Mouse (Mus musculus) intestine, embryonic 15.5 days (tissue): Measurements from ENCODE around the gene Ces3a. TPM values are rescaled to one million over a fixed set of nuclear protein-coding genes. Genes with fewer than 3 reads are reported as not detected.
"Not testable (repeated sequence)": the region's sequence is repeated elsewhere in the genome, so short reads cannot be mapped to it uniquely, and the experiment has no call there.

Experiments
- ATAC-seq: fragments of 200-750 bp; cut with Nextera tagmentation; 2 replicates; pipeline ENCODE4 v1.8.0; 2017; ENCODE audit warnings: moderate TSS enrichment, moderate library complexity
- H3K27ac ChIP-seq: fragments of 300-500 bp; sonication (generic); 2 replicates; pipeline ENCODE4 v1.5.1; 2015; ENCODE audit warnings: mild to moderate bottlenecking, inconsistent platforms
- H3K27me3 ChIP-seq: fragments of 300-500 bp; sonication (generic); replicated peaks from 2 replicates; pipeline ENCODE4 v1.6.1; 2015; ENCODE audit warnings: inconsistent platforms
- H3K36me3 ChIP-seq: fragments of 300-500 bp; sonication (generic); 2 replicates; pipeline ENCODE4 v1.6.1; 2015; ENCODE audit warnings: inconsistent platforms
- H3K4me1 ChIP-seq: fragments of 300-500 bp; sonication (generic); replicated peaks from 2 replicates; pipeline ENCODE4 v1.6.1; 2015; ENCODE audit warnings: inconsistent platforms
- H3K4me2 ChIP-seq: fragments of 300-500 bp; sonication (generic); replicated peaks from 2 replicates; pipeline ENCODE4 v1.6.1; 2015; ENCODE audit warnings: mild to moderate bottlenecking, inconsistent platforms
- H3K4me3 ChIP-seq: fragments of 300-500 bp; sonication (generic); replicated peaks from 2 replicates; pipeline ENCODE4 v1.5.1; 2015; ENCODE audit warnings: inconsistent platforms
- H3K9ac ChIP-seq: fragments of 300-500 bp; sonication (generic); 2 replicates; pipeline ENCODE4 v1.6.1; 2015; ENCODE audit warnings: inconsistent platforms
- H3K9me3 ChIP-seq: fragments of 300-500 bp; sonication (generic); 2 replicates; pipeline ENCODE4 v1.6.1; 2016; ENCODE audit warnings: inconsistent platforms
- WGBS: fragments of 180-500 bp; shearing (Covaris S2); methylation state at CpG from one replicate; pipeline ENCODE4 v1.1.7; 2015; 5-methylcytosine and 5-hydroxymethylcytosine counted together
- polyA plus RNA-seq: library from polyadenylated mRNA; unstranded; fragments of >200 nt; fragmentation: Nextera tagmentation; extraction: Ambion mirVana; gene quantifications from 2 replicates; pipeline ENCODE4 v1.2.1, GENCODE M21; 2015

Gene Ces3a
- polyA plus RNA-seq, 1 experiment from 2014 or later, result not detected

- no peaks in the 10 kb centered on the region for H3K27me3 ChIP-seq
Measured at GRCm38 (mm10) chr8:105066761-105067160, 18.4 kb downstream of the Ces3a start.

GRCm38 (mm10) chr8:105067905-105068304 lies 19.5 kb downstream of the Ces3a start:
- H3K27ac ChIP-seq, H3K27me3 ChIP-seq, H3K4me3 ChIP-seq, H3K4me1 ChIP-seq, H3K9ac ChIP-seq, H3K4me2 ChIP-seq, ATAC-seq, H3K36me3 ChIP-seq, H3K9me3 ChIP-seq: not testable (repeated sequence)
- WGBS, result 58% methylated on average over 7 of the region's 7 CpGs

More at GRCm38 (mm10) chr8:105066761-105067160, 18.4 kb downstream of the Ces3a start:
- H3K4me3 ChIP-seq, result no peak overlapping the region
- no peaks in the 10 kb centered on the region for H3K36me3 ChIP-seq
- H3K4me2 ChIP-seq, result no peak overlapping the region
- H3K4me1 ChIP-seq, result no peaks in the 10 kb centered on the region
- H3K27ac ChIP-seq, result no peak overlapping the region
- H3K9ac ChIP-seq, result no peak overlapping the region
- ATAC-seq, result no peak
- WGBS, result 8% methylated on average over 1 of the region's 1 CpGs
- no peaks in the 10 kb centered on the region for H3K9me3 ChIP-seq

GRCm38 (mm10) chr8:105068971-105069370 lies 20.6 kb downstream of the Ces3a start:
- Histone ChIP-seq H3K27ac (no peak overlapping the region), H3K4me1 (no peaks in the 10 kb centered on the region), H3K9ac (no peak overlapping the region), H3K27me3 (no peaks in the 10 kb centered on the region), H3K36me3 (no peaks in the 10 kb centered on the region), H3K4me3 (no peak overlapping the region), H3K4me2 (no peak overlapping the region), H3K9me3 (no peaks in the 10 kb centered on the region)
- ATAC-seq, result no peak

- ATAC-seq, result no peak
- Histone ChIP-seq H3K27ac (no peak overlapping the region), H3K9me3 (no peaks in the 10 kb centered on the region), H3K36me3 (no peaks in the 10 kb centered on the region), H3K4me3 (no peak overlapping the region), H3K27me3 (no peaks in the 10 kb centered on the region), H3K4me1 (no peaks in the 10 kb centered on the region), H3K9ac (no peak overlapping the region), H3K4me2 (no peak overlapping the region)
- 93% methylated on average over 4 of the region's 4 CpGs for WGBS
Measured at GRCm38 (mm10) chr8:105076601-105077000, 28.2 kb downstream of the Ces3a start.

- Histone ChIP-seq H3K4me1 (no peaks in the 10 kb centered on the region), H3K36me3 (no peaks in the 10 kb centered on the region), H3K4me3 (no peak overlapping the region), H3K9ac (no peak overlapping the region), H3K9me3 (no peaks in the 10 kb centered on the region), H3K27me3 (no peaks in the 10 kb centered on the region), H3K4me2 (no peak overlapping the region), H3K27ac (no peak overlapping the region)
- 75% methylated on average over 6 of the region's 6 CpGs for WGBS
- no peak for ATAC-seq
Measured at GRCm38 (mm10) chr8:105077071-105077470, 28.7 kb downstream of the Ces3a start.

- H3K9ac ChIP-seq, result no peak overlapping the region
- no peaks in the 10 kb centered on the region for H3K27me3 ChIP-seq
- H3K36me3 ChIP-seq, result no peaks in the 10 kb centered on the region
- no peak overlapping the region for H3K4me2 ChIP-seq
- no peak overlapping the region for H3K4me3 ChIP-seq
- H3K4me1 ChIP-seq, result no peaks in the 10 kb centered on the region
- no peak for ATAC-seq
- no peak overlapping the region for H3K27ac ChIP-seq
- no peaks in the 10 kb centered on the region for H3K9me3 ChIP-seq
- 65% methylated on average over 5 of the region's 5 CpGs for WGBS
Measured at GRCm38 (mm10) chr8:105078591-105078990, 30.2 kb downstream of the Ces3a start.

GRCm38 (mm10) chr8:105080814-105081336 lies 32.5 kb downstream of the Ces3a start:
- Histone ChIP-seq H3K9me3 (no peaks in the 10 kb centered on the region), H3K9ac (no peak overlapping the region), H3K27me3 (no peaks in the 10 kb centered on the region), H3K27ac (no peak overlapping the region), H3K36me3 (no peaks in the 10 kb centered on the region), H3K4me1 (no peaks in the 10 kb centered on the region), H3K4me3 (no peak overlapping the region), H3K4me2 (no peak overlapping the region)
- WGBS, result 48% methylated on average over 5 of the region's 5 CpGs
- peak; percentile 59 for ATAC-seq

GRCm38 (mm10) chr8:105083449-105084050 lies 35.1 kb downstream of the Ces3a start, which contains the start of gene Ces3b:
Gene Ces3b, plus strand, starts transcription at chr8:105083753.
- H3K36me3 ChIP-seq, result no peaks in the 10 kb centered on the region
- no peak within 1 kb of the TSS for H3K4me2 ChIP-seq
- H3K4me1 ChIP-seq, result no peaks in the 10 kb centered on the region
- H3K4me3 ChIP-seq, result no peak within 1 kb of the TSS
- H3K27me3 ChIP-seq, result no peaks in the 10 kb centered on the region
- H3K27ac ChIP-seq, result no peak within 1 kb of the TSS
- ATAC-seq, result no peak
- H3K9me3 ChIP-seq, result no peaks in the 10 kb centered on the region
- 54% methylated on average over 7 of the region's 7 CpGs for WGBS
- H3K9ac ChIP-seq, result no peak within 1 kb of the TSS

GRCm38 (mm10) chr8:105088166-105088565 lies 39.8 kb downstream of the Ces3a start:
- H3K9me3 ChIP-seq, H3K27ac ChIP-seq, H3K4me1 ChIP-seq, ATAC-seq, H3K4me2 ChIP-seq, H3K4me3 ChIP-seq, H3K36me3 ChIP-seq, H3K27me3 ChIP-seq, H3K9ac ChIP-seq: not testable (repeated sequence)
- 85% methylated on average over 5 of the region's 5 CpGs for WGBS

- no peak overlapping the region for H3K27ac ChIP-seq
- H3K4me1 ChIP-seq, result no peaks in the 10 kb centered on the region
- H3K36me3 ChIP-seq, result no peaks in the 10 kb centered on the region
- 73% methylated on average over 4 of the region's 4 CpGs for WGBS
- H3K4me3 ChIP-seq, result no peak overlapping the region
- no peaks in the 10 kb centered on the region for H3K9me3 ChIP-seq
- H3K27me3 ChIP-seq, result no peaks in the 10 kb centered on the region
- H3K9ac ChIP-seq, result no peak overlapping the region
- H3K4me2 ChIP-seq, result no peak overlapping the region
- no peak for ATAC-seq
Measured at GRCm38 (mm10) chr8:105088581-105088980, 40.2 kb downstream of the Ces3a start.

GRCm38 (mm10) chr8:105093992-105094391 lies 45.6 kb downstream of the Ces3a start:
- no peak overlapping the region for H3K4me3 ChIP-seq
- H3K36me3 ChIP-seq, result no peaks in the 10 kb centered on the region
- no peak overlapping the region for H3K4me2 ChIP-seq
- H3K27me3 ChIP-seq, result no peaks in the 10 kb centered on the region
- no peaks in the 10 kb centered on the region for H3K4me1 ChIP-seq
- no peak for ATAC-seq
- no peaks in the 10 kb centered on the region for H3K9me3 ChIP-seq
- H3K27ac ChIP-seq, result no peak overlapping the region
- no peak overlapping the region for H3K9ac ChIP-seq
- WGBS, result 73% methylated on average over 3 of the region's 3 CpGs

GRCm38 (mm10) chr8:105102101-105102785 lies 53.8 kb downstream of the Ces3a start:
- H3K4me2 ChIP-seq, H3K27ac ChIP-seq, ATAC-seq, H3K9me3 ChIP-seq, H3K4me3 ChIP-seq, H3K36me3 ChIP-seq, H3K9ac ChIP-seq, H3K27me3 ChIP-seq, H3K4me1 ChIP-seq: not testable (repeated sequence)
- WGBS, result 84% methylated on average over 4 of the region's 4 CpGs

- ATAC-seq, H3K27ac ChIP-seq, H3K4me2 ChIP-seq, H3K4me1 ChIP-seq, H3K9ac ChIP-seq, H3K27me3 ChIP-seq, H3K36me3 ChIP-seq, H3K4me3 ChIP-seq, H3K9me3 ChIP-seq: not testable (repeated sequence)
- WGBS, result 63% methylated on average over 5 of the region's 5 CpGs
Measured at GRCm38 (mm10) chr8:105103701-105104100, 55.3 kb downstream of the Ces3a start.
